Mouse (Mus musculus): ENCODE measurements around the gene Ptn. TPM values are rescaled to one million over a fixed set of nuclear protein-coding genes. Genes with fewer than 3 reads are reported as not detected.
A peak's percentile ranks its signal among the peaks of the same experiment; 100 is the strongest.

Gene Ptn
- polyA plus RNA-seq, 1 experiment from 2014 or later: 596 TPM

DNA sequence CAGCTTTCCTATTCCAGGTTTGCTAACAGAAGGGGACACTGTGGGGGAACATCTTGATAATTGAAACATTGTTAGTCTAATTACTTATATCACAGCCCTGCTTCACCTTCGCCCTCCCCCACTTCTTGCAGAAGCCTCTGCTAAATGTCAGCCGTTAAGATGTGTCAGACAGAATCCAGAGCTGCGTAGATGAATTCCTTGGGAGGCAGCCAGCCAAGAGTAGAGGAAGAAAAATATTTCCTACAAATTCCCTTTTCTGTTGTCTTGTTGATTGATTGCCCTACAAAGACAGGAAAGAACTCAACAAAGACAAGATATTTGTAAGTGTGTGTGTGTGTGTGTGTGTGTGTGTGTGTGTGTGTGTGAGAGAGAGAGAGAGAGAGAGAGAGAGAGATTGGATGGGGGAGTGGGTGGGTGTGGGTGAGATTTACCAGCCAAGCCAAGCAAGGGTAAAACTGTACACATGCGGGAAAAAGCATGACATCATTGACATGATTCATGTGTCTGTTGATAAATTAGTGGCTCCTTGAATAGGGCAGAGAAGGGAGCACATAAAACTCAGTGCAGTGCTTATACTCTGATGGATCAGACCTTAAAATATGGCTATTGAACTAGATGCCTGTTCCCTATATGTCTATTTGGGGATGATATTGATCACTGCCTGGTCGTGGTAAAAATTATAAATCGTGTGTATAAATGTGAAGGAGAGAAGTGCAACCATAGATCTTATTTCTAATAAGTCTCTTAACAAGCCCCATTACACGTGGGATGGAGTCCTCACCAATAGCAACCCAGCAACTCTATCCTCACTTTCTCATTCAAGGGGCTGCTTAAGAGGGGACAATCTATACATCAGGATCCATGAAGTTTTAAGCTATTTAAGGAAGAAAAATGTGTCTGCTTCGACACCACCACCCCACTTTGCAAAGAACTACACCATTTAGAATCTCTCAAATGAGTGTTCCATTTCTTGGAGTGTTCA is 133.0 kb downstream of the Ptn start:
- Histone ChIP-seq H3K4me2 (ENCODE audit: low read depth, low read length) (no peak overlapping the region), H3K9me3 (replicated peaks; ENCODE audit: control insufficient read depth, low read length) (no peaks in the 10 kb centered on the region), H3K27ac (replicated peaks; ENCODE audit: low read depth, low read length) (no peak overlapping the region), H3K9ac (replicated peaks; ENCODE audit: low read length) (no peak overlapping the region), H3K4me1 (ENCODE audit: control insufficient read depth, insufficient read depth, low read length) (no peaks in the 10 kb centered on the region), H3K27me3 (ENCODE audit: control insufficient read depth, insufficient read depth, low read length) (no peaks in the 10 kb centered on the region), H3K36me3 (replicated peaks; ENCODE audit: control insufficient read depth, insufficient read depth, low read depth, low read length) (no peaks in the 10 kb centered on the region), H3K4me3 (ENCODE audit: low read depth, low read length) (no peak overlapping the region)
- ATAC-seq (replicated peaks; ENCODE audit: insufficient number of reproducible peaks, low FRiP score, low TSS enrichment, low read depth) (no peak), DNase-seq (ENCODE audit: low spot score) (peak; percentile 15)
- 73% methylated on average over 8 of the region's 8 CpGs for WGBS

DNA sequence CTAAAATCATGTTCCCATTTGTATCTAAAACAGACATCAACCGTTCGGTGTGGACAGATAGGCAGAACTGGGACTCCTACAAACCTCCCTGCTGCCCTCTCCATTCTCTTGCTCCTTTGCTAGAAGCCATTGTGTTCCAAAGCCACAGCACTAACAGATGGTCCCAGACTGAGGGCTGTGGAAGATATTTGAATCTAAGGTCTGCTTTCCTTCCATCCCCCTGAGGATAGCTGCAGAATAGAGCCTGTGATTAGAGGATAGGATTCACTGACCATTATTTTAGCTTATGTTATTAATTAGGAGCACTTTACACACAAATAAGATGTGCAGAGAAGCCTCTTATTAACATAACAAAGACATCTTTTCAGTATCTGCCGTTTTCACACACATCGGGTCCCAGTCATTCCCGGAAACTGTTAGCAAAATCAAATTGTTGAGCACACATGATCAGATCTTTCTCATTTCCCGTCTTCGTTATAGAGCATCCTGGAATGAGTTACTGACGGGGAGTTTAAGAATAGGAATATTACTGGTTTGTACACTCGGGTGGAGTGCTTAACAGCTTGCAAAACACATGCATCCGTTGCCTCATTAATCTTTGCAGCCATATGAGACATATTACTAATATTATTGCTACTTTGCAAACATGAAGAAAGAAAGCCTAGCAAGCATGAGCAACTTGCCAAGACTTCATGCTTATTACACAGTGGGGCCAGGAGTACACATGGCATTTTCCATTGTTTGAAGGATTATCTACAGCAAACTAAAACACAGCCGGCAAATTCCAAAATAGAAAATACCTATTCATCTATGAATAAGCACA is 137.4 kb downstream of the Ptn start:
- 79% methylated on average over 11 of the region's 11 CpGs for WGBS
- Histone ChIP-seq H3K4me1 (ENCODE audit: control insufficient read depth, insufficient read depth, low read length) (no peaks in the 10 kb centered on the region), H3K9ac (replicated peaks; ENCODE audit: low read length) (no peak overlapping the region), H3K36me3 (replicated peaks; ENCODE audit: control insufficient read depth, insufficient read depth, low read depth, low read length) (no peaks in the 10 kb centered on the region), H3K27me3 (ENCODE audit: control insufficient read depth, insufficient read depth, low read length) (no peaks in the 10 kb centered on the region), H3K27ac (replicated peaks; ENCODE audit: low read depth, low read length) (no peak overlapping the region), H3K9me3 (replicated peaks; ENCODE audit: control insufficient read depth, low read length) (no peaks in the 10 kb centered on the region), H3K4me2 (ENCODE audit: low read depth, low read length) (no peak overlapping the region), H3K4me3 (ENCODE audit: low read depth, low read length) (no peak overlapping the region)
- ATAC-seq (replicated peaks; ENCODE audit: insufficient number of reproducible peaks, low FRiP score, low TSS enrichment, low read depth): no peak
- DNase-seq (ENCODE audit: low spot score): no peak

DNA sequence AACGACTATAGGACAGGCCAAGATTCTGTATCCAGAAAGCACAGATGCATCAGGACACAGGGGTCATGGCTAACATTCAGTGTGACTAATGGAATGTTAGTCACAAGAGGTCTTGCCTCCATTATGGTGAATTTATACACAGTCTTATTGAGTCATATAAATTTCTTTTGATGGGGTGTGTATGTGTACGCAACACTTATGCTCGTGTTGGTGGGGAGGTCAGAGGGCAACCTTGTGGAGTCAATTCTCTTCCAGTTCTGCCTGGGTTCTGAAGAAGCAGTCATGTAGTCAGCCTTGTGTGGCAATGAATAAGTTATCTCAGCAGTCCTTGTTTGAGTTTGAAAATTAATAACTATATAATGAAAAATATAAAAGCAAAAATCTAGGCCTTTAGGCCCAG is 138.7 kb downstream of the Ptn start:
- Histone ChIP-seq H3K4me3 (ENCODE audit: low read depth, low read length) (no peak overlapping the region), H3K9ac (replicated peaks; ENCODE audit: low read length) (no peak overlapping the region), H3K9me3 (replicated peaks; ENCODE audit: control insufficient read depth, low read length) (no peaks in the 10 kb centered on the region), H3K27ac (replicated peaks; ENCODE audit: low read depth, low read length) (no peak overlapping the region), H3K4me2 (ENCODE audit: low read depth, low read length) (no peak overlapping the region), H3K27me3 (ENCODE audit: control insufficient read depth, insufficient read depth, low read length) (no peaks in the 10 kb centered on the region), H3K4me1 (ENCODE audit: control insufficient read depth, insufficient read depth, low read length) (no peaks in the 10 kb centered on the region), H3K36me3 (replicated peaks; ENCODE audit: control insufficient read depth, insufficient read depth, low read depth, low read length) (no peaks in the 10 kb centered on the region)
- WGBS: 86% methylated on average over 3 of the region's 3 CpGs
- ATAC-seq (replicated peaks; ENCODE audit: insufficient number of reproducible peaks, low FRiP score, low TSS enrichment, low read depth) (no peak), DNase-seq (ENCODE audit: low spot score) (no peak)

Small RNA genes within 50 kb of the gene (microRNA-seq; reads per million reads assigned to microRNA genes)
- not detected for gene Gm25111 (ENCODE audit: borderline number of aligned reads)
